Mouse (Mus musculus): ENCODE measurements around the gene Defb22. TPM values are rescaled to one million over a fixed set of nuclear protein-coding genes. Genes with fewer than 3 reads are reported as not detected.

The Defb22 gene
- total RNA-seq, 2 experiments from 2014 or later: not detected

DNA sequence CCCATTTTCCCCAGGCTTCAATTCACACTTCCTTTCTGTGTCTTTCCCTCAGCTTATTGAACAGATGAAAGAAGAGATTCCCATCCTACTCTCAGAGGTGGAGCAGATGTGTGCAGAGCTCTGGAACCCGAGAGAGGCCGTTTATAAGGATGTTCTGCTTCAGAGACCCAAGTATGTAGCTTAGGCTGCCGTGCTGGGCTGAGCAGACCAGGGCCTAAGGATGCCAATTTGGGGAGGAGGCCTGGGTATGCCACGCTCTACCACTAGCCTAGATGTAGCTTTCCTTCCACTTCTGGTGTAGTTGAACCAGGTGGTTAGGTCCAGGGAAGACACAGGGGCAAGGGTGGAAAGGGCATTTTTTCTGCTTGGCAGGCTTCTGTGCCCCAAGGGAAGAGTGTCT lies 47.6 kb downstream of the Defb22 start:
- no peak for DNase-seq (ENCODE audit: low spot score in 2 of 2)

DNA sequence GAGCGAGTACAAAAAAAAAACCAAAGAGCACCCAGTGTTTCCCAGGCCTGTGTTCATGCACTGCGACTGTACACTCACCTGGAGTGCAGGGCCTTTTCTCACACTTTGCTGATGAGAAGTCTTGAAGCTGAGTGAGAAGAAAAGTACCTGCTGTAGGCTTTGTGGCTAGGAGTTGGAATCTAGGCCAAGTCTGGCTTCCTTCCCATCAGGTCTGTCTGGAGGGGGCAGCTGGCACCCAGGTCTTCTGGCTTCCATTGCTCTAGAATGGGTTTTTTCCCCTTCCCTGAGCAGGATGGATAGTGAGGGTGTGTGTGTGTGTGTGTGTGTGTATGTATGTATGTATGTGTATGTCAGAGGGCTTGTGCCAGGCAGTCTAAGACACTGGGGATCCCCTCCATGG lies 50.1 kb downstream of the Defb22 start:
- no peak for DNase-seq (ENCODE audit: low spot score in 2 of 2)

DNA sequence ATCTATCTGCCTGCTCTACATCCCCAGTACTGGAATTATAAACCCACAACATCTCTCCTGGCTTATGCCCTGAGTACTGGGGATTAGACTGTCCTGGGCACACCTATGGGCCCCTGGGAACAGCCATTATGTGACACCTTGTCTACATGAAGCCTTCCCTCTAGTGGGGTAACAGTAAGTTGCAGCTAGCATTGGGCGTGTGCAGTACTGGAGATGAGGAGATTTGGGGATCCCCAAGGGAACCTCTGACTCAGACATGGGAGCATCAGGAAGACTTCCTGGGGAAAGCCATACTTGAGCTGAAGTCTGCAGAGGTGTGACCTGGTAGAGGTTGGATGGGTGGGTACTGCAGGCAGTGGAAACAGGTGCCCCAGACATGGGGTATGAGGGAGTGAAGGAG lies 51.0 kb downstream of the Defb22 start:
- no peak for DNase-seq (ENCODE audit: low spot score in 2 of 2)

DNA sequence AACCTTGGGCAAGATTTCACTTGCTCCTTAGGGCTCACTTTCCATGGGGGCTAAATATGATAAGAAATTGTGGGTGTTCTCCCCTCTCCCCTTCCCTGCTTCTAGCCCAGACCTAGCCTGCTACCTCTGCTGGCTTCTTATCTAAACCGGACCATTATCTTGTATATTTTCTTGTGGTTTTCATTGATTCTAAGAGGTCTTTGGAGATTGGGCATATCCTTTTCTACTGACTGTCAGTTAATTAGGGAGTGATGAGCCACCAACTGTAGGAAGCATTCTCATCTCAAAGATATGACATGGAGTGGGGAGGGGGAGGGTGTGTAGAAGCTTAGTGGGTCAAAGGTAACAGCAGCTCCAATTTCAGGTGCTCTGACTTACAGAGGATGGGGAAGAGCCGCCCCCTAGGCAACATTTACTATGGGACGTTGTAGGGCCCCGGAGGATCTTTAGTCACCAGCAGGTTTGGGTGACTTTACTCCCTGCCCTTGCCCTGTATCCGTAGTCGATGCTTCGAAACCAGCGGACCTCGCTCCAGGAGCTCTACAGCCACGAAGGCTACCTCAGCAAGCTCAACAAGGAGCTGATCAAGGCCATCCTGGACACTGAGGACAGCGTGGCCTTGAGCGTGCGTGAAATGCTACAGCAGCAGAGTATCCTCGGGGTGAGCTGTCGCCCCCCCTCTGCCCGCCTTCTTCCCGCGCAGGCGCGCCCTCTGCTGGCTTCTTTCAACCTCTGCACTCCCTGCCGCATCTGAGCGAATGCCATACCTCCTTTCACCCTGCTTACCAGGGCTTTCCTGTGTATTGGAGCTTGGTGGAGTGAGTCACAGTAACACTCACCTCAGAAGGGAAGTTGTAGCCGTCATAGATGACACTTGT lies 52.7 kb downstream of the Defb22 start:
- DNase-seq (ENCODE audit: low spot score in 2 of 2): peak; percentile 81 to 82

DNA sequence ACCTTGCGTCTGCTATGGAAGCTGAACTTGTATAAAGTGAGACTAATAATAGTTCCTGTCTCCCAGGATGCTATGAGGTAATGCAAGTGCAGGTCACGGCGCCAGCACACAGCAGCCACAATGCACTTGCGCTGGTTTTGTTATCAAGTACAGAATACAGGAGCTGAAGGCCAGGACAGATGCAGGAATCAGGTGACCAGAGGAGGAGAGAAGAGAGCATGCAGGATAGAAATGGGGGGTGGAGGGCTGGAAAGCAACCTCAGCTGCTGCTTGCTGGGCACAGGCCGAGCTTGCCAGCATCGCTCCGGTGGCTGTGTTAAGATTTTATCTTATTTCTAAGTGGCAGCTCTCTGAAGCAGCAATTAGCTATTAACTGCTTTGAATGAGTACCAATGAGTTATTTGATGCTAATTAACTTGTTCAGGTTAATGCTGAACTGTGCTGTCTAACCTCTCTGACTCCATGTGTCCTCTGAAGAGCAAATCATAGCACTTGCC lies 53.5 kb downstream of the Defb22 start:
- DNase-seq (ENCODE audit: low spot score in 2 of 2): no peak

Other genes starting within 250 kb of the Defb22 start
- gene Tbc1d20, start 196.3 kb downstream of the Defb22 start, total RNA-seq (2021): 100 to 1,000 TPM in 1 of 2 experiments, 10 to 100 TPM in 1; 93.0 to 101 TPM
- 100 to 1,000 TPM; 139 TPM for gene Rbck1, start 157.5 kb downstream of the Defb22 start, total RNA-seq (2021)
- 1 to 10 TPM; 4.3 to 4.9 TPM for gene Trib3, start 146.1 kb downstream of the Defb22 start, total RNA-seq (2021)
- gene Nrsn2, start 113.5 kb downstream of the Defb22 start, total RNA-seq (2021): 1 to 10 TPM; 4.4 to 4.5 TPM
- 10 to 100 TPM; 50.9 to 51.1 TPM for gene Sox12, start 92.1 kb downstream of the Defb22 start, total RNA-seq (2021)
- gene Zcchc3, start 75.1 kb downstream of the Defb22 start, total RNA-seq (2021): 10 to 100 TPM; 18.5 to 20.2 TPM
- under 1 TPM; 0.37 to 0.56 TPM for gene 6820408C15Rik, start 74.6 kb downstream of the Defb22 start, total RNA-seq (2021)
- gene Defb23, start 25.5 kb downstream of the Defb22 start, total RNA-seq (2021): not detected
- gene Defb20, start 13.1 kb downstream of the Defb22 start, total RNA-seq (2021): not detected
- gene Defb26, start 21.6 kb upstream of the Defb22 start, total RNA-seq (2021): not detected
- not detected for gene Defb28, start 28.1 kb upstream of the Defb22 start, total RNA-seq (2021)
- not detected for gene Defb29, start 50.0 kb upstream of the Defb22 start, total RNA-seq (2021)
- gene Gm17416, start 79.2 kb upstream of the Defb22 start, total RNA-seq (2021): not detected
- gene Defb21, start 82.6 kb upstream of the Defb22 start, total RNA-seq (2021): not detected
- 10 to 100 TPM in 1 of 2 experiments, 1 to 10 TPM in 1; 8.3 to 10.2 TPM for gene Defb19, start 90.2 kb upstream of the Defb22 start, total RNA-seq (2021)
- not detected for gene Defb45, start 109.3 kb upstream of the Defb22 start, total RNA-seq (2021)
- gene Defb36, start 114.2 kb upstream of the Defb22 start, total RNA-seq (2021): 1 to 10 TPM; 2.0 to 2.3 TPM
- 1 to 10 TPM; 2.4 to 2.8 TPM for gene Defb25, start 132.9 kb upstream of the Defb22 start, total RNA-seq (2021)
- gene Rem1, start 136.8 kb upstream of the Defb22 start, total RNA-seq (2021): 10 to 100 TPM; 11.5 to 17.9 TPM
- 100 to 1,000 TPM; 138 to 140 TPM for gene H13, start 179.3 kb upstream of the Defb22 start, total RNA-seq (2021)
- gene Mcts2, start 196.9 kb upstream of the Defb22 start, total RNA-seq (2021): 10 to 100 TPM; 26.7 to 27.4 TPM
- gene Id1, start 246.1 kb upstream of the Defb22 start, total RNA-seq (2021): 100 to 1,000 TPM; 103 to 129 TPM